Mouse (Mus musculus) limb, embryonic 10.5 days (tissue): ENCODE data around the gene Wdr61. TPM values are rescaled to one million over a fixed set of nuclear protein-coding genes. Genes with fewer than 3 reads are reported as not detected.

Source experiments
- DNase-seq: peaks from one replicate; pipeline ENCODE4 v3.0.0-alpha.2; 2017; ENCODE audit warnings: low spot score
- H3K27ac ChIP-seq: fragments of 300-500 bp; sonication (generic); 2 replicates; pipeline ENCODE4 v1.5.1; 2016; ENCODE audit warnings: mild to moderate bottlenecking
- H3K27me3 ChIP-seq: fragments of 300-500 bp; sonication (generic); 2 replicates; pipeline ENCODE4 v1.6.1; 2016; ENCODE audit warnings: low read depth, mild to moderate bottlenecking; ENCODE audit not compliant: poor library complexity, severe bottlenecking
- H3K36me3 ChIP-seq: fragments of 300-500 bp; sonication (generic); 2 replicates; pipeline ENCODE4 v1.6.1; 2016; ENCODE audit warnings: mild to moderate bottlenecking, moderate library complexity
- H3K4me1 ChIP-seq: fragments of 300-500 bp; sonication (generic); 2 replicates; pipeline ENCODE4 v1.6.1; 2016
- H3K4me3 ChIP-seq: fragments of 300-500 bp; sonication (generic); 2 replicates; pipeline ENCODE4 v1.5.1; 2016; ENCODE audit warnings: mild to moderate bottlenecking, moderate library complexity
- H3K9me3 ChIP-seq: fragments of 300-500 bp; sonication (generic); replicated peaks from 2 replicates; pipeline ENCODE4 v1.6.1; 2016; ENCODE audit warnings: mild to moderate bottlenecking
- WGBS: fragments of 180-500 bp; shearing (Covaris S2); methylation state at CpG from one replicate; pipeline ENCODE4 v1.1.7; 2016; 5-methylcytosine and 5-hydroxymethylcytosine counted together
- polyA plus RNA-seq: library from polyadenylated mRNA; unstranded; fragments of >200 nt; fragmentation: Nextera tagmentation; extraction: Ambion mirVana; gene quantifications from 2 replicates; pipeline ENCODE4 v1.2.1, GENCODE M21; 2016

Wdr61 gene
- 178 and 190 TPM in 2 replicates for polyA plus RNA-seq

DNA sequence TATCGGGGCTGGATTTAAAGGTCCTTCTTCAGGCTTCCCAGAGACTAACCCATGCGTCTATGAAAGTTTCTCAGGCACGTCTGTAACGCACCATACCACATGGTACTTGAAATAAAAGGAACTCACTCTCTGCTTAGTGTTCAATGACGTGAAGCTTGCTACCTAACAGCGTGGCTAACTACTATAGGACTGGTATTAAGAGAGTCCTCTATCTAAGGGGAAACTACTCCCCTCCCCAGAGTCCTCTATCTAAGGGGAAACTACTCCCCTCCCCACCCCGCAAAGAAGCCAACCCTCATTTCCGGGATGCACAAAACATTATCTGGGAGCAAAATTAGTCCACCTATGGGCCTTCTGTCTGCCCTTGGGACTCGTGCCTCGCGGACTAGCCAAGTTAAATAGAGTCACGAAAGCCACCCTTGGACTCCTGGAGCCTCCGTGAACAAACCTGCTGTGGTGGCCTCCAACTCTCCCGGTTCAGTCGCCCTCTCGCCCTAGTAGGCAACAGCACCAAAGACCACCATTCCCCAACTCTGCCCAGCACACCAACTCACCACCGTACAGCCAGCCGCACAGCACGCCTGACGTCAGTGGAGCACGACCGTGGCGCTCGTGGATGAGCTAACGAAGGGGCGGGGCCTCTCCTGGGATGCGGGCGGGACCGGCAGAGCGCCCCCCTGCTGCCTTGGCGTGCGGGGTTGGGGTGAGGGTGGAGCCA is at the start of gene Wdr61:
Gene Wdr61 (minus strand): TSS at position 599 of the 718 bp plus-strand sequence.
- peaks cover 21% of the 10 kb centered on the region for H3K36me3 ChIP-seq
- DNase-seq: peak; percentile 99
- H3K4me1 ChIP-seq: peaks cover 26% of the 10 kb centered on the region
- H3K27me3 ChIP-seq: no peaks in the 10 kb centered on the region
- WGBS: 2% methylated on average over 32 of the region's 32 CpGs
- peak within 1 kb of the TSS; percentile 84 for H3K27ac ChIP-seq
- H3K9me3 ChIP-seq: no peaks in the 10 kb centered on the region
- H3K4me3 ChIP-seq: peak within 1 kb of the TSS; percentile 82

DNA sequence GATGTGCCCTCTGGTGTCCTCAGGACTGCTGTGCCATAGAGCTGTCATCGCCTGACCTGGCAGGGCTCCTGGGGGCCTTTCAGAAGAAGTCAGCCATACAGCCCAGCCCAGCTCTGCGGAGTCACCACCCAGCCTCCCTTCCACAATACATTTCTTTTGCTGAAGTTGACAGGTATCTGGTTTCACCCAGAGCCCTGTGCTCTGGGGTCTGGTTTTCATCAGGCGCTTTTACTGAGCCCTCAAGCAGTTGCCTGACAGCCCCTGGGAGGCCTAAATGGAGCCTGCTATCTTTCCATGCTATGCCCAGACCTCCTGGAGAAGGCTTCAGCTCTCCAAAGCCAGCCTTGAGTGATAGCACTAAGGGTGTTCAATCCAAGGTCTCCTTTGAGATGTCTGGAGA is 49.7 kb upstream of the Wdr61 start:
- Histone ChIP-seq H3K27ac (peak overlapping the region; percentile 86), H3K36me3 (no peaks in the 10 kb centered on the region), H3K4me3 (no peak overlapping the region), H3K4me1 (peaks cover 61% of the 10 kb centered on the region), H3K9me3 (no peaks in the 10 kb centered on the region), H3K27me3 (no peaks in the 10 kb centered on the region)
- peak; percentile 84 for DNase-seq
- WGBS: 8% methylated on average over 3 of the region's 3 CpGs

DNA sequence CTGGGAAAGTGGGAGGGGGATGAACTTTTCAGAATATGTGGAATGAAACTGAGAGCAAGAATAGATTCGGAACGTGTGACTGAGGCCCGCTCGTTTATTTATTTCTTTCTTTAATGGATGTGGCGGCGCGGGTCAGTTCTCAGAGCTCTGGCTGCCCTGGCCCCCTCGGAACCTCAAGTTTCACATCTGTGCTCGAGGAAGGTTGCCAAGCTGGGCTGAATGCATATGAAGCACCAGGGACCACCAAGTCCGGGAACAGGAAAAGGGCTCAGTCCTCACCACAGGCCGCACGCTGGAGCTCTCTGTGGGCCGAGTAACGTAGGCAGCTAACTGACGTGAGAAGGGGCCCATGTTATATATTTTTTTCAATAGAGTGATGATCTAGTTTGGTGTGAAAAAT is 48.2 kb upstream of the Wdr61 start:
- Histone ChIP-seq H3K9me3 (no peaks in the 10 kb centered on the region), H3K4me3 (no peak overlapping the region), H3K36me3 (no peaks in the 10 kb centered on the region), H3K27me3 (no peaks in the 10 kb centered on the region), H3K4me1 (peaks cover 54% of the 10 kb centered on the region), H3K27ac (peak overlapping the region; percentile 78)
- 51% methylated on average over 15 of the region's 15 CpGs for WGBS
- DNase-seq: peak; percentile 58

DNA sequence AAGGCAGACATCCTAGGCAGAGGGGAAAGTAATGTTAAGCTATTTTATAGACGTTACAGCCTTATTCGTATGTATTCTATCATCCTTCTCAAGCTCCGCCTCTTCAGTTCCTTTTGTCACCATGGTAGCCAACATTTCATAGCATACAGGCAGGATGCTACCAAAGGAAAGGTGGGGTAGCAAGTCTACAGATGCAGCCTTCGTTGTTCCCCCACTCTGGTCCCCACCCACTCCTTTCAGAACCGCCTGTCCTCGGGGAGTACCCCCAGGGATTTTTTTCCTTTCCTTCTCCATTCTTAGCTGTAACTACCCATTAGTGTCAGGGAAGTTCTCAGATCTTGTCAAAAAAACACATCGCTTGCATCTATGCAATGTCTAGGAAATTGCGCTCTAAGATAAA is 45.0 kb upstream of the Wdr61 start:
- WGBS: 86% methylated on average over 8 of the region's 8 CpGs
- H3K4me1 ChIP-seq: peaks cover 30% of the 10 kb centered on the region

DNA sequence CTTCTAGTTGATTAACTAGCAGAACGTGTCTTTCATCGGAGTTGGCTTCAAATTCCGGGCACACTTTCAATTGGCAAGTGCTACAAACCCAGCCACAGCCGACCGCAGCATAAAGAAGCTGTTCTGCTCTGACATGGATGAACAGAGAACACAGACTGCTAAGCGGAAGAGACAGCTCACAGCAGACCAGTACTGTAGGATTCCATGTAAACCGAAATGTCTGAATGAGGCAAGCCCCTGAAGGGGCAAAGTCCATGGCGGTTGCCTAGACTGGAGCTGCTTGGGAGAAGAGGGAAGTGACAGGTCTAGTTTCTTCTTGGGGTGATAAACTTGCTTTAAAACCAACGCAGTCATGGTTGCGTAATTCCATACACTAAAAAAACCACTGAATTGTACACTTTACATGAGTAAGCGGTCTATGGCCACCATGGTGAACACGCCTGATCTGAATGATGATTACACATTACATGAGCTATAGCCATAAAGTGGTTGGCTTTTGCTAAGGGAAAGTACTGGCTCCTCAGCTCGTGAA is 42.2 kb upstream of the Wdr61 start:
- Histone ChIP-seq H3K27me3 (no peaks in the 10 kb centered on the region), H3K27ac (no peak overlapping the region), H3K4me1 (peaks cover 7% of the 10 kb centered on the region), H3K36me3 (peaks cover 49% of the 10 kb centered on the region), H3K4me3 (no peak overlapping the region), H3K9me3 (no peaks in the 10 kb centered on the region)
- no peak for DNase-seq
- WGBS: 92% methylated on average over 13 of the region's 13 CpGs

More for the DNA sequence above, 45.0 kb upstream of the Wdr61 start:
- H3K9me3 ChIP-seq: no peaks in the 10 kb centered on the region
- no peak for DNase-seq
- no peak overlapping the region for H3K4me3 ChIP-seq
- no peak overlapping the region for H3K27ac ChIP-seq
- no peaks in the 10 kb centered on the region for H3K27me3 ChIP-seq
- peaks cover 23% of the 10 kb centered on the region for H3K36me3 ChIP-seq

DNA sequence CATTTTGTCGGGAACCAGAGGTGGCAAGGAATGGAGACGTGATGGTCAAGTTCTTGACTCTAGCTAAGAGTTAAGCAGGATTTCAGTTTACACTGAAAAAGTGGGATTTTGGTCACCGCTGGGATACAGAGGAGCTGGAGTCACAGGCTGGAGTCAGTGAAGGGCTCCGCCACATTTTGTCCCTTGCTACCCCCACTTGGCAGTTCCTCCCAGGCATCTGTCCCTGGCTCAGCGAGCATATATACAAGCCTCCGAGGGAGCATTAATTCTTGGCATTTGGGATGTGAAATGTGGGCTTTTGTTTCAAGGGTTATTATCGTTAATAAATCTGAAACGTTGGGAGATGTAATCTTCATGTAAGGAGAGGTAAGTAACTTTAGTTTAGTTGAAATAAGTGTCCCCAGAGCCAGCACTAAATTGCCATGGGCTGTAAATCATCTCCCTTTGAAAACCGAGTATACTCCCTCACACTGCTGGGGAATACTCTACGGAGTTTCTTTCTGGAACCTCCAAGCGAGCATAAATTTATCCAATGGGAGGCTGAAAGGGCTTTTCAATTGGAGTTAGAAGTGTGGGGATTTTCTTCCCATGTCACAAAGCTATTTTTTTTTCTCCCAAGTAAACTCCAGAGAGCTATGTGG is 35.9 kb upstream of the Wdr61 start:
- Histone ChIP-seq H3K9me3 (no peaks in the 10 kb centered on the region), H3K27ac (peak overlapping the region; percentile 74; the same call in 1 of the 2 replicates), H3K36me3 (peaks cover 50% of the 10 kb centered on the region), H3K27me3 (peaks cover 8% of the 10 kb centered on the region), H3K4me3 (no peak overlapping the region), H3K4me1 (peaks cover 49% of the 10 kb centered on the region)
- DNase-seq: no peak
- 46% methylated on average over 11 of the region's 11 CpGs for WGBS

DNA sequence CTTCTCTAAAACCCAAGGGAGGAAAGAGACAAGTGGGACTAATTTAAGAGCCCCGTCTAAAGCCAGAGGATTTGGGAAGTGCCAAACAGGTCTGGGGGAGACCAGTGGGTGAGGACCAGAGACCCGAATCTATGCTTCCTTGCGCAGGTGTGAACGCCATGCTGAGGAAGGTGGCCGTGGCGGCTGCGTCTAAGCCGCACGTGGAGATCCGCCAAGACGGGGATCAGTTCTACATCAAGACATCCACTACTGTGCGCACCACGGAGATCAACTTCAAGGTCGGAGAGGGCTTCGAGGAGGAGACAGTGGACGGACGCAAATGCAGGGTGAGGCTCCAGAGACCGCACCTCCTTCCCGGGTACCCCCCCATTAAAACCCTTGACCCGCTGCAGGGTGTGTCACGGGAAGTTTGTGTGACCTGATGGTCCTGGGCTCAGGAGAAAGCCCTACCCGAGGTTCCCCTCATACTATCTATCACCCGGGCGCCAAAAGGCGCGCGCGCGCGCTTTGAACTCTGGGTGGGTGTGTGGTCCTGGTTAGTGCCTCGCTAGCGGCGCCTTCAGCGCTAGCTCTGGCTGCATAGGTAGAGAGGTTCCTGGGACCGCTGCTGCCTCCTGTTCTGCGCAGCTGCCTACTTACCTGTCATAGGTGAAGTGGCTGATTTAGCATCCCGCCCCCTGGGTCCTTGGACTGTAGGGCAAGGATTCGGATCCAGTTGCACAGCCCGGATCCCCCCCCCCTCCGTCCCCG is 31.2 kb upstream of the Wdr61 start:
- peak overlapping the region; percentile 57 for H3K4me3 ChIP-seq
- no peaks in the 10 kb centered on the region for H3K9me3 ChIP-seq
- H3K4me1 ChIP-seq: peaks cover 59% of the 10 kb centered on the region
- WGBS: under 1% methylated on average over 41 of the region's 41 CpGs
- peaks cover 10% of the 10 kb centered on the region for H3K36me3 ChIP-seq
- H3K27ac ChIP-seq: peak overlapping the region; percentile 80
- peaks cover 43% of the 10 kb centered on the region for H3K27me3 ChIP-seq
- peak; percentile 64 for DNase-seq

DNA sequence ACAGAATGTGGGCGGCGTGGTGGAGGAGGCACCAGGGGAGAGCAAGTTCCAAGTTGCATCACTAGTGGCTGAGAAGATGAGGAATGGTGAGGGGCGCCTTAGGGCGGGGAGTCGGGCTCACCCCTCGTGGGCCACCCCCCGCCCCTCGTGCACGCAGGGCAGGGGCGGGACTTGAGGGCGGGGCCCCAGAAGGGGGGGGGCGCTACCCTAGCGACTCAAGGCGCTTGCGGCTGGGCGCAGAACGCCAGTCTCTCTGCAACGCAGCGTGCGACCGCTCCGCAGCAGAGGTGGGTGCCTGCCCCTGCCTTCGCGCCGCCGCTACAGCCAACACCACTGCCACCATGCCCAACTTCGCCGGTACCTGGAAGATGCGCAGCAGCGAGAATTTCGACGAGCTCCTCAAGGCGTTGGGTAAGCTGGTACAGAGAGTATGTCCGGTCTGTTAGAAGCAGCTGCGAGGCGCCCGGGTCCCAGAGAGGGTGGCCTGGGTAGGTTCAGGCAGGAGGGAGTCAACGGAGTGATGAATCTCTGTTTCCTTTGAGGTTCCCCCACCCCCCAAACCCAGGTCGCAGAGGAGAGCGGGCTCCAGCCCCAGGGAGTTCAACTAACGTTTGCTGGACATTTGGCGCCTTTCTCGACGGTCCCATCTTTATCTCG is 30.4 kb upstream of the Wdr61 start, which contains the start of gene Crabp1:
Gene Crabp1 (plus strand): TSS at position 188 of the 657 bp plus-strand sequence.
- Histone ChIP-seq H3K9me3 (no peaks in the 10 kb centered on the region), H3K4me3 (peak within 1 kb of the TSS; percentile 57), H3K27ac (peak within 1 kb of the TSS; percentile 80), H3K36me3 (peaks cover 10% of the 10 kb centered on the region), H3K4me1 (peaks cover 55% of the 10 kb centered on the region), H3K27me3 (peaks cover 43% of the 10 kb centered on the region)
- DNase-seq: peak; percentile 84
- under 1% methylated on average over 45 of the region's 45 CpGs for WGBS

DNA sequence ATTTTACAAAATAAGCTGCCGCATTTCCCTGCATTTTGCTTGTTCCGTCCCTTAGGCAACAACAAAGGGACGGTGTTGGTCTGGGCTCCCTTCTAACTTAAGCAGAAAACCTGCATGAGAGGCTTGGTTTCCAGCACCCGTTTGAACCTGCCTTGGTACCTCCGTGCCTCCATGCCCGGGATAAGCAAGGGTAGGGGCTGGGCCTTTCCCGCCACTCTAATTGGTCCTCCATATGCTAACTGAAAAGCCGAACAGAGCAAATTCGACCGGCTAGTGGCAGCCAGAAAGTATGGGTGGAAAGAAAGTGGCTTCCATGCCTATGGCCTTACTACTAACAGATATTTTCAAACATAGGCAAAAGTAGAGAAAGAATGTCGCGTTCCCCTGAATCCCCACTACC is 29.8 kb upstream of the Wdr61 start:
- peak; percentile 53 for DNase-seq
- H3K27ac ChIP-seq: peak overlapping the region; percentile 80
- H3K36me3 ChIP-seq: peaks cover 10% of the 10 kb centered on the region
- H3K9me3 ChIP-seq: no peaks in the 10 kb centered on the region
- peaks cover 43% of the 10 kb centered on the region for H3K27me3 ChIP-seq
- H3K4me3 ChIP-seq: peak overlapping the region; percentile 57
- H3K4me1 ChIP-seq: peaks cover 55% of the 10 kb centered on the region
- 19% methylated on average over 12 of the region's 12 CpGs for WGBS

DNA sequence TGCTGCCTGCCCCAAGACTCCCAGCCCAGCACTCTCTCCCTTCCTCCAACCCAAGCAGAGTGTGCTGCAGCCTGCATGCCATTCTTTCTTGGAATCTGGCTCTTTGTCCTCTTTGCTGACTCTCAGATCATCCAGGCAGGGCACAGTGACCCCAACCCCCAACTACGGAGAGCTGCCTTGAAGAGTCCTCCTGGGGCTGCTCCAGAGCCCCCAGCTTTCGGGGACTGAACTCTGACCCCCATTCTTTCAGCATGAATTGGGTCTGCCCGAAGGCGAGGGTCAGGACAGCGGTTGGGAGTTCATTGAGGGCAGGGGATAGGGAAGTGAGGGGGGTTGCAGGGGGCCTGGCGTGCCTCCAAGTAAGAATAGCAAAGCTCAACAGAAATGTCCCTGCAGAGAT is 25.3 kb upstream of the Wdr61 start:
- 50% methylated on average over 6 of the region's 6 CpGs for WGBS
- H3K27ac ChIP-seq: peak overlapping the region; percentile 72
- H3K4me1 ChIP-seq: peaks cover 19% of the 10 kb centered on the region
- no peaks in the 10 kb centered on the region for H3K9me3 ChIP-seq
- DNase-seq: no peak
- H3K36me3 ChIP-seq: no peaks in the 10 kb centered on the region
- peaks cover 32% of the 10 kb centered on the region for H3K27me3 ChIP-seq
- H3K4me3 ChIP-seq: no peak overlapping the region

DNA sequence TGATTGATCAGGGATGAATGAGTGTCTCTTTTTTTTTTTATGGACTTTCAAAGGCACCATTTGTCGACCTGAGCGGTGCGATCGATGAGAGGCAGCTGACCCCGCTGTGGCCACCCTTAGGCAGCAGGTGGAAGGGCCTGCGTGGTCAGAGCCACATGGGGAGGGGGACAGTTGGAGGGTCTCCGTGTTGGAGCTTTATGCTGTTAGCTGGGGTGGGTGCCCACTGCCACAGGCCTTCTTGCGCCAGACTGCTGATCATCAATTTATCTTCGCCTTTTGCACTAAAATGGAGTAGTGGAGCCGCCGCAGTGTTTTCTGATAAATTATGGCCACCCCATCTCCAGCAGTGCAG is 18.6 kb upstream of the Wdr61 start:
- DNase-seq: no peak
- H3K4me1 ChIP-seq: peaks cover 11% of the 10 kb centered on the region
- H3K4me3 ChIP-seq: no peak overlapping the region
- H3K27me3 ChIP-seq: peaks cover 36% of the 10 kb centered on the region
- no peak overlapping the region for H3K27ac ChIP-seq
- no peaks in the 10 kb centered on the region for H3K9me3 ChIP-seq
- 27% methylated on average over 11 of the region's 11 CpGs for WGBS
- no peaks in the 10 kb centered on the region for H3K36me3 ChIP-seq

DNA sequence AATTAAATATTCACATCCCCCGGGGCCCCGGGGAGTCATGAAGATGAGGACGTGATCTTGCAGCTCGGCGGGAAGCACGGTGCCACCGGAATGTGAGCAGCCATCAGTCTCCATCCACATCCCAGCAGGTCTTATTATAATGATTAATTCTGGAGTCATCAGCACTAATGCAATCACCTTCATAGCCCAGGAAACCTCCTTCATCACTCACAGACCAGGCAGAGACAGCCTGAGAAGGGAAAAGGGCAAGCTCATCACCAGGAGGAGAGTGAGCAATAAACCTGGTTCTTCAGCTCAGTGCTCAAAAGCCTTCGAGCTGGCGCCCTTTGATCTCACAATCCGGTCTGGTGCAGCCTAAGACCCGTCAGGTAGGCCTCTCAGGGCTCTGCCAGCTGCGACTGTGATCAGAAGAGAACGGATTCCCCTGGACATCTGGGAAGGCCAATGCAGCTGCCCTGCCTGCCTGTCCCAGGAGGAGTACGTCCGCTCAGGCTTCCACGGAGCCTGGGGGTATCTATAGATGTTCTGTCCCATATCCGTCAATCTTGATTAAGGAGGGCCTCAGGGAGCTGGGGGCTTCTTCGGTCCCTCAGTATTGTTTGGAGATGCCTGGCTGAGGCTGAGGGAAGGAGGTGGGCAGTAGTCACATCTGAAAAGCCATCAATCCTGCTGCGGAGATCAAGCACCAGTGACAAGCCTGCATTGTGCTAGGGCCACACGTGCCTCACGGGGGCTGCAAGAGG is 18.1 kb upstream of the Wdr61 start:
- H3K27ac ChIP-seq: 0 out of 2 replicates have a peak overlapping the region, but pooled peaks have one; percentile 34
- peaks cover 11% of the 10 kb centered on the region for H3K4me1 ChIP-seq
- DNase-seq: no peak
- no peak overlapping the region for H3K4me3 ChIP-seq
- no peaks in the 10 kb centered on the region for H3K36me3 ChIP-seq
- H3K27me3 ChIP-seq: peaks cover 36% of the 10 kb centered on the region
- WGBS: 13% methylated on average over 21 of the region's 21 CpGs
- H3K9me3 ChIP-seq: no peaks in the 10 kb centered on the region
